Mouse (Mus musculus) lung, embryonic 16.5 days (tissue): ENCODE data around the gene Apip. TPM values are rescaled to one million over a fixed set of nuclear protein-coding genes. Genes with fewer than 3 reads are reported as not detected.
A peak's percentile ranks its signal among the peaks of the same experiment; 100 is the strongest.

ENCODE experiments used
- ATAC-seq: fragments of 200-750 bp; cut with Nextera tagmentation; 2 replicates; pipeline ENCODE4 v1.8.0; 2017; ENCODE audit warnings: low read depth, mild to moderate bottlenecking, moderate library complexity
- H3K27ac ChIP-seq: fragments of 300-500 bp; sonication (generic); 2 replicates; pipeline ENCODE4 v1.5.1; 2014; ENCODE audit warnings: mild to moderate bottlenecking, control low read depth, low read length
- H3K27me3 ChIP-seq: fragments of 300-500 bp; sonication (generic); 2 replicates; pipeline ENCODE4 v1.6.1; 2014; ENCODE audit warnings: low read depth, low read length, mixed read lengths; ENCODE audit not compliant: control insufficient read depth, insufficient read depth
- H3K36me3 ChIP-seq: fragments of 300-500 bp; sonication (generic); 2 replicates; pipeline ENCODE4 v1.6.1; 2014; ENCODE audit warnings: low read length; ENCODE audit not compliant: control insufficient read depth, insufficient read depth
- H3K4me1 ChIP-seq: fragments of 300-500 bp; sonication (generic); replicated peaks from 2 replicates; pipeline ENCODE4 v1.6.1; 2014; ENCODE audit warnings: low read length, mixed read lengths; ENCODE audit not compliant: control insufficient read depth, insufficient read depth
- H3K4me2 ChIP-seq: fragments of 300-500 bp; sonication (generic); 2 replicates; pipeline ENCODE4 v1.6.1; 2014; ENCODE audit warnings: low read depth, low read length, control low read depth
- H3K4me3 ChIP-seq: fragments of 300-500 bp; sonication (generic); 2 replicates; pipeline ENCODE4 v1.5.1; 2014; ENCODE audit warnings: mild to moderate bottlenecking, low read length, control low read depth
- H3K9ac ChIP-seq: fragments of 300-500 bp; sonication (generic); 2 replicates; pipeline ENCODE4 v1.6.1; 2014; ENCODE audit warnings: low read length, control low read depth
- H3K9me3 ChIP-seq: fragments of 300-500 bp; sonication (generic); 2 replicates; pipeline ENCODE4 v1.6.1; 2016; ENCODE audit warnings: low read length; ENCODE audit not compliant: control insufficient read depth
- WGBS: fragments of 180-500 bp; shearing (Covaris S2); extraction: QIAGEN DNeasy Blood & Tissue Kit; methylation state at CpG from one replicate; pipeline ENCODE4 v1.1.7; 2014; 5-methylcytosine and 5-hydroxymethylcytosine counted together
- polyA plus RNA-seq: library from polyadenylated mRNA; unstranded; fragments of >200 nt; fragmentation: Nextera tagmentation; extraction: Ambion mirVana; gene quantifications from 2 replicates; pipeline ENCODE4 v1.2.1, GENCODE M21; 2015

Apip gene
- polyA plus RNA-seq: 74.4 and 81.8 TPM in 2 replicates

- Histone ChIP-seq H3K36me3 (no peaks in the 10 kb centered on the region), H3K4me2 (peak within 1 kb of the TSS; percentile 68), H3K4me3 (peak within 1 kb of the TSS; percentile 85), H3K9me3 (no peaks in the 10 kb centered on the region), H3K9ac (peak within 1 kb of the TSS; percentile 87), H3K27ac (peak within 1 kb of the TSS; percentile 82), H3K27me3 (no peaks in the 10 kb centered on the region), H3K4me1 (peaks cover 8% of the 10 kb centered on the region)
- peak; percentile 99 for ATAC-seq
- WGBS: under 1% methylated on average over 55 of the region's 55 CpGs
These were observed at the start of gene Apip, which contains the start of gene Pdhx for GRCm38 (mm10) chr2:103073219-103073982. Gene Apip, plus strand, starts transcription at chr2:103073675. Gene Pdhx, minus strand, starts transcription at chr2:103073513.

GRCm38 (mm10) chr2:103037831-103038230, 35.6 kb upstream of the Apip start:
- Histone ChIP-seq H3K4me3 (no peak overlapping the region), H3K9me3 (no peaks in the 10 kb centered on the region), H3K36me3 (peaks cover 3% of the 10 kb centered on the region; the same call in 1 of the 2 replicates), H3K27ac (no peak overlapping the region), H3K4me2 (no peak overlapping the region), H3K9ac (no peak overlapping the region), H3K27me3 (no peaks in the 10 kb centered on the region), H3K4me1 (no peaks in the 10 kb centered on the region)
- 87% methylated on average over 4 of the region's 4 CpGs for WGBS
- ATAC-seq: no peak

GRCm38 (mm10) chr2:103040896-103041295, 32.6 kb upstream of the Apip start:
- Histone ChIP-seq H3K4me3 (no peak overlapping the region), H3K27ac (no peak overlapping the region), H3K36me3 (peaks cover 3% of the 10 kb centered on the region; the same call in 1 of the 2 replicates), H3K27me3 (no peaks in the 10 kb centered on the region), H3K9me3 (no peaks in the 10 kb centered on the region), H3K4me2 (no peak overlapping the region), H3K4me1 (no peaks in the 10 kb centered on the region), H3K9ac (no peak overlapping the region)
- WGBS: 59% methylated on average over 8 of the region's 8 CpGs
- no peak for ATAC-seq

- 92% methylated on average over 2 of the region's 2 CpGs for WGBS
These were observed 28.2 kb upstream of the Apip start for GRCm38 (mm10) chr2:103045286-103045685.

GRCm38 (mm10) chr2:103051937-103052893, 21.3 kb upstream of the Apip start:
- Histone ChIP-seq H3K36me3 (no peaks in the 10 kb centered on the region; the same call in 1 of the 2 replicates), H3K9ac (no peak overlapping the region), H3K4me1 (peaks cover 8% of the 10 kb centered on the region), H3K27ac (peak overlapping the region; percentile 80), H3K27me3 (no peaks in the 10 kb centered on the region), H3K9me3 (no peaks in the 10 kb centered on the region), H3K4me3 (no peak overlapping the region), H3K4me2 (no peak overlapping the region)
- WGBS: 59% methylated on average over 19 of the region's 19 CpGs
- peak; percentile 93 for ATAC-seq

More at GRCm38 (mm10) chr2:103045286-103045685, 28.2 kb upstream of the Apip start:
- H3K4me1 ChIP-seq: no peaks in the 10 kb centered on the region
- H3K9ac ChIP-seq: no peak overlapping the region
- H3K36me3 ChIP-seq: peaks cover 3% of the 10 kb centered on the region; the same call in 1 of the 2 replicates
- no peaks in the 10 kb centered on the region for H3K27me3 ChIP-seq
- H3K27ac ChIP-seq: no peak overlapping the region
- H3K4me3 ChIP-seq: no peak overlapping the region
- ATAC-seq: no peak
- H3K9me3 ChIP-seq: no peaks in the 10 kb centered on the region
- no peak overlapping the region for H3K4me2 ChIP-seq

GRCm38 (mm10) chr2:103055820-103056219, 17.7 kb upstream of the Apip start:
- Histone ChIP-seq H3K4me2 (no peak overlapping the region), H3K4me3 (no peak overlapping the region), H3K9ac (no peak overlapping the region), H3K36me3 (no peaks in the 10 kb centered on the region; the same call in 1 of the 2 replicates), H3K27ac (no peak overlapping the region), H3K27me3 (no peaks in the 10 kb centered on the region), H3K4me1 (peaks cover 11% of the 10 kb centered on the region), H3K9me3 (no peaks in the 10 kb centered on the region)
- WGBS: 84% methylated on average over 6 of the region's 6 CpGs
- ATAC-seq: no peak

- no peak overlapping the region; the same call in 1 of the 2 replicates for H3K27ac ChIP-seq
- no peaks in the 10 kb centered on the region for H3K9me3 ChIP-seq
- no peaks in the 10 kb centered on the region for H3K27me3 ChIP-seq
- H3K4me1 ChIP-seq: peaks cover 10% of the 10 kb centered on the region
- no peak overlapping the region for H3K4me3 ChIP-seq
- H3K4me2 ChIP-seq: no peak overlapping the region
- ATAC-seq: peak; percentile 43; the same call in 1 of the 2 replicates
- H3K9ac ChIP-seq: no peak overlapping the region
- H3K36me3 ChIP-seq: no peaks in the 10 kb centered on the region; the same call in 1 of the 2 replicates
- 65% methylated on average over 3 of the region's 3 CpGs for WGBS
These were observed 15.2 kb upstream of the Apip start for GRCm38 (mm10) chr2:103058266-103058665.

- Histone ChIP-seq H3K4me2 (no peak overlapping the region), H3K4me3 (no peak overlapping the region), H3K4me1 (peaks cover 10% of the 10 kb centered on the region), H3K9ac (no peak overlapping the region), H3K27me3 (no peaks in the 10 kb centered on the region), H3K9me3 (no peaks in the 10 kb centered on the region), H3K27ac (no peak overlapping the region), H3K36me3 (no peaks in the 10 kb centered on the region)
- ATAC-seq: peak; percentile 67
- WGBS: 26% methylated on average over 3 of the region's 3 CpGs
These were observed 10.6 kb upstream of the Apip start for GRCm38 (mm10) chr2:103062865-103063264.
